Mouse (Mus musculus) CH12.LX (cell line): ENCODE measurements around the gene Papola. TPM values are rescaled to one million over a fixed set of nuclear protein-coding genes. Genes with fewer than 3 reads are reported as not detected.

Experiments
- DNase-seq: peaks from one replicate; pipeline ENCODE4 v3.0.0-alpha.2; 2013; ENCODE audit errors: extremely low read depth
- H3K27ac ChIP-seq: 2 replicates; pipeline ENCODE4 v1.5.1; 2012; ENCODE audit warnings: low read depth, mild to moderate bottlenecking, control low read depth, moderate library complexity; ENCODE audit not compliant: insufficient read depth
- H3K27me3 ChIP-seq: replicated peaks from 2 replicates; pipeline ENCODE3; 2012; ENCODE audit warnings: inconsistent platforms
- H3K36me3 ChIP-seq, 2 experiments: replicated peaks in 1 of 2; 2 replicates each; pipeline versions ENCODE3 to v1.6.1; 2012; ENCODE audit warnings: inconsistent platforms in 1 of 2, low read length in 1 of 2, mild to moderate bottlenecking in 1 of 2, mixed read lengths in 1 of 2, moderate library complexity in 1 of 2; ENCODE audit not compliant: control insufficient read depth in 1 of 2, insufficient read depth in 1 of 2
- H3K4me1 ChIP-seq, 2 experiments: 2 replicates each; pipeline ENCODE4 v1.6.1; 2012; ENCODE audit warnings: inconsistent platforms in 1 of 2, moderate library complexity in 1 of 2; ENCODE audit not compliant: insufficient read depth in 2 of 2, control insufficient read depth in 1 of 2
- H3K4me2 ChIP-seq: 2 replicates; pipeline ENCODE4 v1.6.1; 2012; ENCODE audit warnings: low read depth, mild to moderate bottlenecking, control low read depth; ENCODE audit not compliant: poor library complexity, insufficient read depth, severe bottlenecking
- H3K4me3 ChIP-seq, 3 experiments: fragments of 150-350 bp in 1 of 3; sonication (generic) in 1 of 3; replicated peaks in 1 of 3; 2 replicates each; pipeline versions ENCODE3 to v1.5.1; 2011 to 2012; ENCODE audit warnings: low read depth in 2 of 3, low read length in 2 of 3, mild to moderate bottlenecking in 2 of 3, moderate library complexity in 2 of 3, control low read depth in 1 of 3, improper control_type of control experiment in 1 of 3, inconsistent platforms in 1 of 3, mixed read lengths in 1 of 3; ENCODE audit not compliant: poor library complexity in 1 of 3
- H3K79me2 ChIP-seq: replicated peaks from 2 replicates; pipeline ENCODE4 v1.6.1; 2012; ENCODE audit warnings: mild to moderate bottlenecking, moderate library complexity; ENCODE audit not compliant: control insufficient read depth, poor library complexity, insufficient read depth, severe bottlenecking; ENCODE audit errors: extremely low read depth
- H3K9ac ChIP-seq: 2 replicates; pipeline ENCODE4 v1.6.1; 2012; ENCODE audit warnings: low read depth, mild to moderate bottlenecking, control low read depth, moderate library complexity; ENCODE audit not compliant: insufficient read depth
- H3K9me3 ChIP-seq: replicated peaks from 2 replicates; pipeline ENCODE3; 2012; ENCODE audit warnings: low read length, inconsistent platforms, mixed read lengths
- CHD2 ChIP-seq: IDR thresholded peaks from 2 replicates; pipeline ENCODE4 v1.6.1; 2011; ENCODE audit warnings: low read length, improper control_type of control experiment
- ELF1 ChIP-seq: IDR thresholded peaks from 2 replicates; pipeline ENCODE4 v1.6.1; 2014; ENCODE audit warnings: low read depth, mild to moderate bottlenecking, inconsistent platforms, low read length, improper control_type of control experiment
- GABPA ChIP-seq: IDR thresholded peaks from 2 replicates; pipeline ENCODE4 v1.6.1; 2012; ENCODE audit warnings: low read depth, low read length, improper control_type of control experiment, inconsistent platforms; ENCODE audit not compliant: insufficient replicate concordance
- KAT2A ChIP-seq: IDR thresholded peaks from 2 replicates; pipeline ENCODE4 v1.6.1; 2012; ENCODE audit warnings: low read length, improper control_type of control experiment, inconsistent platforms; ENCODE audit not compliant: insufficient replicate concordance
- MAFK ChIP-seq: IDR thresholded peaks from 2 replicates; pipeline ENCODE4 v1.6.1; 2011; ENCODE audit warnings: low read length, improper control_type of control experiment; ENCODE audit not compliant: insufficient replicate concordance
- MYC ChIP-seq: IDR thresholded peaks from 2 replicates; pipeline ENCODE4 v1.6.1; 2011; ENCODE audit warnings: low read depth, mild to moderate bottlenecking, improper control_type of control experiment, low read length
- PAX5 ChIP-seq: IDR thresholded peaks from 2 replicates; pipeline ENCODE4 v1.6.1; 2012; ENCODE audit warnings: low read length, inconsistent platforms, mixed read lengths
- POLR2A ChIP-seq: IDR thresholded peaks from 2 replicates; pipeline ENCODE4 v1.6.1; 2011; ENCODE audit warnings: low read depth, mild to moderate bottlenecking, improper control_type of control experiment, low read length
- POLR2AphosphoS2 ChIP-seq: IDR thresholded peaks from 2 replicates; pipeline ENCODE4 v1.6.1; 2011; ENCODE audit warnings: low read depth, low read length, improper control_type of control experiment
- RAD21 ChIP-seq: IDR thresholded peaks from 2 replicates; pipeline ENCODE4 v1.6.1; 2011; ENCODE audit warnings: low read depth, mild to moderate bottlenecking, low read length, improper control_type of control experiment, moderate library complexity
- RCOR1 ChIP-seq: conservative IDR thresholded peaks from 2 replicates; pipeline ENCODE4 v1.6.1; 2012; ENCODE audit warnings: low read depth, mild to moderate bottlenecking, inconsistent platforms, low read length, improper control_type of control experiment
- SIN3A ChIP-seq: IDR thresholded peaks from 2 replicates; pipeline ENCODE4 v1.6.1; 2012; ENCODE audit warnings: low read length, improper control_type of control experiment, inconsistent platforms
- SMC3 ChIP-seq: IDR thresholded peaks from 2 replicates; pipeline ENCODE4 v1.6.1; 2011; ENCODE audit warnings: low read depth, low read length, improper control_type of control experiment
- TBP ChIP-seq: conservative IDR thresholded peaks from 2 replicates; pipeline ENCODE4 v1.6.1; 2011; ENCODE audit warnings: low read depth, low read length, improper control_type of control experiment
- UBTF ChIP-seq: IDR thresholded peaks from 2 replicates; pipeline ENCODE4 v1.6.1; 2012; ENCODE audit warnings: low read depth, mild to moderate bottlenecking, inconsistent platforms, low read length, improper control_type of control experiment, moderate library complexity
- USF2 ChIP-seq: conservative IDR thresholded peaks from 2 replicates; pipeline ENCODE4 v1.6.1; 2011; ENCODE audit warnings: low read depth, low read length, improper control_type of control experiment
- ZC3H11A ChIP-seq: IDR thresholded peaks from 2 replicates; pipeline ENCODE4 v1.6.1; 2012; ENCODE audit warnings: low read depth, mild to moderate bottlenecking, inconsistent platforms, low read length, improper control_type of control experiment
- ZNF384 ChIP-seq: IDR thresholded peaks from 2 replicates; pipeline ENCODE4 v1.6.1; 2012; ENCODE audit warnings: low read depth, low read length, improper control_type of control experiment, inconsistent platforms
- dilution Hi-C: fragments of 300-500 bp; cut with MboI; formaldehyde crosslinking; loops from 2 replicates; pipeline ENCODE4 v1.14.3; 2020; ENCODE audit warnings: low sequenced_read_pairs; ENCODE audit not compliant: extremely low pct_unique_long_range_greater_than_20kb, extremely low pct_ligation_motif_present
- in situ Hi-C: fragments of 300-500 bp; cut with MboI; formaldehyde crosslinking; loops from 3 replicates; pipeline ENCODE4 v1.14.3; 2019; ENCODE audit warnings: low sequenced_read_pairs, low pct_ligation_motif_present, low pct_unique_long_range_greater_than_20kb, mixed read lengths
- polyA plus RNA-seq: library from polyadenylated mRNA; unstranded; fragments of >175 nt; gene quantifications from 2 replicates; pipeline ENCODE4 v1.2.1, GENCODE M21; 2012; ENCODE audit warnings: low read depth; ENCODE audit not compliant: insufficient read length
- total RNA-seq, 2 experiments: library from RNA; depleted of rRNA; stranded (reverse); fragments of 300-350 nt in 1 of 2; fragments of >200 nt in 1 of 2; gene quantifications; 2 replicates each; pipeline ENCODE4 v1.2.3; 2012 to 2014

Gene Papola
- total and polyA plus RNA-seq, 3 experiments: 100.0 to 150 (median 111) TPM

GRCm38 (mm10) chr12:105735226-105735888 lies 49.1 kb upstream of the Papola start (continued):
- TF ChIP-seq ZNF384 (no peak), RAD21 (no peak)

- dilution Hi-C loops: no loop called here
These were observed 48.6 kb upstream of the Papola start for GRCm38 (mm10) chr12:105735889-105736251.

DNA sequence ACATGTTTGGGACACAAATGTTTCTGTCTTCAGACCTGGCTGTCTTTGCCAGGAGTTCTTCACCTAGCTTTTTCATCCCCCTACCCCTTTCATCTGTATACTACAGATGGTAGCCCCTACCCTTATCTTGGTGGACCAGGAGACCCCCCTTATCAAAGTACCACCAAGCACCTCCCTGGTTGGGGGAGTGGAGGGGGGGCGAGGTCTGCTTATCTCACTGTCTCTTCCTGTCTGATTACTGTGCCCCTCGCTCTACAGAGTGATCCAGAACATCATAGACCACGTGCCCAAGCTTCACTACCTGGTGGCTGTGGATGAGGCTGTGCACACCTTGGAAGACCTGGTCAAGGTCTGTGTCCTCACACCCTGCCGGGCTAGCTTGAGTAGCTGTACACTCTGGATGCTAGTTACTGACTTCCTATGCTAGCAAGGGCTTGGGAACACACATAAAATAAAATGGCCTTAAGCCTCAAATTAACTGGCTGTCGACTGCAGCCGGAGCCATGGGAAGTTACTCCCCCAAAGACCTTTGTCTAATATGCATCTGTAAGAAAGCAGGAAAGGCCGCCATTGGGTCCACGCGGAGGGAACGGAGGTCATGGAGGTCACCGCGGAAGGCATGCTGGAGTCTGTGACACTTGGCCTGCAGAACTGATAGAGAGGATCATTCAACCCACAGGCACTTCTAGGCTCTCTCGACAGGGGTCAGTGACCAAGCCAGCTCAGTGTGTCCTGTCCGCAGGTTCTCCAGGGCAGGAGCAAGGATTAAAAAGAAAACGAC lies 46.0 kb upstream of the Papola start:
- dilution Hi-C loops: no loop called here
- in situ Hi-C loops: no loop called here
- H3K4me1 ChIP-seq: no peaks in the 10 kb centered on the region
- H3K27ac ChIP-seq: no peak overlapping the region
- H3K9ac ChIP-seq: no peak overlapping the region
- no peaks in the 10 kb centered on the region for H3K36me3 ChIP-seq
- no peak for DNase-seq
- no peak overlapping the region for H3K4me3 ChIP-seq
- TF ChIP-seq POLR2A (no peak), MYC (no peak), SIN3A (no peak), CHD2 (no peak), RCOR1 (no peak)
- peaks cover 9% of the 10 kb centered on the region for H3K9me3 ChIP-seq
- H3K79me2 ChIP-seq: no peaks in the 10 kb centered on the region
- no peak overlapping the region for H3K4me2 ChIP-seq
- H3K27me3 ChIP-seq: no peaks in the 10 kb centered on the region

More at GRCm38 (mm10) chr12:105735889-105736251, 48.6 kb upstream of the Papola start:
- no peak overlapping the region for H3K4me2 ChIP-seq
- H3K4me3 ChIP-seq: no peak overlapping the region
- no peaks in the 10 kb centered on the region for H3K27me3 ChIP-seq
- no peaks in the 10 kb centered on the region for H3K79me2 ChIP-seq
- no peaks in the 10 kb centered on the region for H3K9me3 ChIP-seq
- H3K9ac ChIP-seq: no peak overlapping the region
- TF ChIP-seq POLR2A: no peak
- TF ChIP-seq KAT2A: no peak
- TF ChIP-seq ELF1: no peak
- H3K27ac ChIP-seq: no peak overlapping the region
- in situ Hi-C loops: no loop called here
- no peak for DNase-seq
- no peaks in the 10 kb centered on the region for H3K36me3 ChIP-seq
- H3K4me1 ChIP-seq: peaks cover 0 to 3% of the 10 kb centered on the region in 2 experiments; a peak in 1 of 4 replicates

DNA sequence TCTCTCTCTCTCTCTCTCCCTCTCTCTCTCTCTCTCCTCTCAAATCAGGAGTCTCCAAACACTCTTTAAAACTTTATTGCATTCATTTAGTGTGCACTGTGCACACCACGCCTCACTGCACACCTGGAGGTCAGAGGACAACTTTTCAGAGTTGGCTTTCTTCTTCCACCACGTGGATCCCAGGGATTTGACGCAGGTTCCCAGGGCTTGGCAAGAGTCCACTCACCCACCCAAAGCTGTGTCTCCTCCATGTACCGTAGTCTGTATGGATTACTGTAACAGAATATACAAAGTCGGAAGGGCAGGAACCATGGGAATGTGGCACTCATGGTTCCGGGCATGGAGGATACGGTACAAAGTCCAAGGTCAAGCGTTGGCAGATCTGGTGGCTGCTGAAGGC lies 44.8 kb upstream of the Papola start:
- Histone ChIP-seq H3K9me3 (peaks cover 17% of the 10 kb centered on the region), H3K4me3 (no peak overlapping the region), H3K79me2 (no peaks in the 10 kb centered on the region), H3K4me2 (no peak overlapping the region), H3K36me3 (no peaks in the 10 kb centered on the region), H3K27ac (no peak overlapping the region), H3K9ac (no peak overlapping the region), H3K27me3 (no peaks in the 10 kb centered on the region), H3K4me1 (no peaks in the 10 kb centered on the region)
- dilution Hi-C loops (no loop called here), in situ Hi-C loops (no loop called here)
- TF ChIP-seq POLR2AphosphoS2 (no peak), SMC3 (no peak), TBP (no peak), ZC3H11A (no peak), POLR2A (no peak), ELF1 (no peak), UBTF (no peak), USF2 (no peak), GABPA (no peak), PAX5 (no peak), KAT2A (no peak), MAFK (no peak)
- DNase-seq: no peak
